Mouse (Mus musculus) liver, embryonic 13.5 days (tissue): ENCODE results near the gene Cbr3. TPM values are rescaled to one million over a fixed set of nuclear protein-coding genes. Genes with fewer than 3 reads are reported as not detected.

ENCODE experiments used
- ATAC-seq: fragments of 200-750 bp; cut with Nextera tagmentation; 2 replicates; pipeline ENCODE4 v1.8.0; 2017; ENCODE audit warnings: low read depth, mild to moderate bottlenecking, moderate number of reproducible peaks, moderate library complexity
- DNase-seq: peaks from one replicate; pipeline ENCODE4 v3.0.0; 2022
- H3K27ac ChIP-seq: fragments of 300-500 bp; sonication (generic); 2 replicates; pipeline ENCODE4 v1.5.1; 2015; ENCODE audit warnings: moderate library complexity, mild to moderate bottlenecking, inconsistent platforms
- H3K27me3 ChIP-seq: fragments of 300-500 bp; sonication (generic); 2 replicates; pipeline ENCODE4 v1.6.1; 2015; ENCODE audit warnings: mild to moderate bottlenecking, inconsistent platforms
- H3K36me3 ChIP-seq: fragments of 300-500 bp; sonication (generic); 2 replicates; pipeline ENCODE4 v1.6.1; 2015; ENCODE audit warnings: mild to moderate bottlenecking, inconsistent platforms
- H3K4me1 ChIP-seq: fragments of 300-500 bp; sonication (generic); replicated peaks from 2 replicates; pipeline ENCODE4 v1.6.1; 2015; ENCODE audit warnings: inconsistent platforms
- H3K4me2 ChIP-seq: fragments of 300-500 bp; sonication (generic); 2 replicates; pipeline ENCODE4 v1.6.1; 2015; ENCODE audit warnings: inconsistent platforms, mild to moderate bottlenecking, moderate library complexity
- H3K4me3 ChIP-seq: fragments of 300-500 bp; sonication (generic); replicated peaks from 2 replicates; pipeline ENCODE4 v1.5.1; 2015; ENCODE audit warnings: mild to moderate bottlenecking, inconsistent platforms
- H3K9ac ChIP-seq: fragments of 300-500 bp; sonication (generic); 2 replicates; pipeline ENCODE4 v1.6.1; 2015; ENCODE audit warnings: mild to moderate bottlenecking, inconsistent platforms
- H3K9me3 ChIP-seq: fragments of 300-500 bp; sonication (generic); replicated peaks from 2 replicates; pipeline ENCODE4 v1.6.1; 2016; ENCODE audit warnings: inconsistent platforms
- WGBS: fragments of 180-500 bp; shearing (Covaris S2); methylation state at CpG from one replicate; pipeline ENCODE4 v1.1.7; 2015; ENCODE audit not compliant: insufficient replicate concordance; 5-methylcytosine and 5-hydroxymethylcytosine counted together
- polyA plus RNA-seq: library from polyadenylated mRNA; unstranded; fragments of >200 nt; fragmentation: Nextera tagmentation; extraction: Ambion mirVana; gene quantifications from 2 replicates; pipeline ENCODE4 v1.2.1, GENCODE M21; 2015

The Cbr3 gene
- polyA plus RNA-seq, 1 experiment from 2014 or later = 0.16 TPM

DNA sequence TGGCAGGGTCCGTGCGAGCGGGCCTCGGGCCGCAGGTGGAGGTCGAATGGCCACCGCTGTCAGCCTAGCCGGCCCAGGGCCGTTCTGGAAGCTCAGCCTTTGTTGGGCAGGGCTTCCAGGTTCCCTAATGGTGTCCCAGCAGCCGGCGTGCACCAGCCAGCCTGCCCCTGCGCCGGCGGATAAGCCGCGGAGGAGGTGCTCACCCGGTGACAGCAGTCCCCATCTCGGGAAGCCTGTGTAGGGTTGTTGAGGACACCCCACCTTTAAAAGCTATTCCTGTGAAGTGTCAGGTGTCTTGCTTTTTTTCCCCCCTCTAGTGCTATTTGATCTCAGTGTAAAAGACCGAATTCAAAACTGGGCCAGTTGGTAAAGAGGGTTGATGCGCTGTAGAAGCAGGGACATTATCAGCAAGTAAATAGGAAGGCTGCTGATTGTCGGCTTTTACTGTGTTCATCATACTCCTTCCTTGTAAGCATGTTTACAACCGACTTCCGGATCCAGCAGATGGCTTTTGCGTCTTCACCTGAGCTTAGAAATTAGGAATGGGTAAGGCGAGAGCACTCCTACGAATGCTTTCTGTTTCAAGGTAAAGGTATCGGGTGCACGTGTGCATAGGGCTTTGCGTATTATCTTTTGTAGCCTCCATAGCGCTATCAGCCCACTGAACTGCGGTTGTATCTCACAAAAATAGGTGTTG is 29.3 kb downstream of the Cbr3 start:
- peak; percentile 55 for ATAC-seq
- WGBS = 5% methylated on average over 31 of the region's 31 CpGs
- no peaks in the 10 kb centered on the region for H3K27me3 ChIP-seq
- H3K9me3 ChIP-seq = no peaks in the 10 kb centered on the region
- DNase-seq = peak; percentile 61
- H3K4me1 ChIP-seq = peaks cover 52% of the 10 kb centered on the region
- peak overlapping the region; percentile 100 for H3K4me2 ChIP-seq
- peak overlapping the region; percentile 91 for H3K27ac ChIP-seq
- H3K4me3 ChIP-seq = peak overlapping the region; percentile 81
- H3K9ac ChIP-seq = peak overlapping the region; percentile 96
- H3K36me3 ChIP-seq = no peaks in the 10 kb centered on the region

DNA sequence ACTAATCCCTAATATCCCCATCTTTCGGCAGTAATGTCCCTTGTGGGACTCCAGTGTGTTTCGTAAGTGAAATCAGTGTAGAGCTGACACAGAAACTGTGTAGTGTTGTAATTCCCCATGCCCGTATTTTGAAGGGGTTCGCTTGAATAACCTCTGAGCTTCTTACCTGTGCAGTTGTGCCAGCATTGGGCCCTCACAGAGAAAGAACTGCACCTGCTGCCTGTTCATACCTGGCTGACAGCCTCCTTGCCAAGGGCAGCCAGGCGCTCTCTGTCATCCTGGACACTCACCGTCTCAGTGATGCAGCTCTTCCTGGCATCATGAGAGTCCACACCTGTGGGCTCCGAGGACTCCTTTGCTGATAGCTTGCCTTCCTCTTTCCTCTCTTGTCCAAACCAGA is 30.0 kb downstream of the Cbr3 start:
- ATAC-seq (no peak), DNase-seq (no peak)
- Histone ChIP-seq H3K27ac (0 out of 2 replicates have a peak overlapping the region, but pooled peaks have one; percentile 91), H3K4me2 (peak overlapping the region; percentile 100), H3K9me3 (no peaks in the 10 kb centered on the region), H3K4me1 (peaks cover 58% of the 10 kb centered on the region), H3K9ac (peak overlapping the region; percentile 96), H3K4me3 (peak overlapping the region; percentile 81), H3K36me3 (no peaks in the 10 kb centered on the region), H3K27me3 (no peaks in the 10 kb centered on the region)
- WGBS = 65% methylated on average over 7 of the region's 7 CpGs

DNA sequence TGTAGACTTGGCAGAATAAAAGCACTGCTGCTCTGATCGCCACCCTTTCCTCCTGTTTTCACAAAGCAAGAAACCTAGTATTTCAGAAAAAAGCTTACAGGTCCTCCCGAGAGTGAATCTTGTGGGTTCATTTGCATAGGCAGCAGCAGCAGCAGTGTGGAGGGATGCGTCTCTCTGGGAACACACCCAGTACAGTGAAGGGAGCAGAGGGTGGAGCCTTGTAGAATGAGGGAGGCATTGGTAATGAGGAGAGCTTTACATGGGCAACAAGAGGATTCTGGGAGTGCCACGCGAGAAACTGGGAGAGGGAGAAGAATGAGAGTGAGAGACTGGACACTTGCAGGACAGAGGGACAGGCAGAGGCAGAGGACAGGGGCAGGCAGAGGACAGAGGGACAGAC is 31.4 kb downstream of the Cbr3 start:
- DNase-seq (peak; percentile 26), ATAC-seq (no peak)
- Histone ChIP-seq H3K9me3 (no peaks in the 10 kb centered on the region), H3K36me3 (0 out of 2 replicates have a peak, but pooled peaks cover 5% of the 10 kb centered on the region), H3K9ac (no peak overlapping the region; the same call in 1 of the 2 replicates), H3K4me3 (no peak overlapping the region), H3K4me1 (peaks cover 60% of the 10 kb centered on the region), H3K27ac (peak overlapping the region; percentile 19; the same call in 1 of the 2 replicates), H3K4me2 (peak overlapping the region; percentile 15), H3K27me3 (no peaks in the 10 kb centered on the region)
- WGBS = 26% methylated on average over 5 of the region's 5 CpGs

DNA sequence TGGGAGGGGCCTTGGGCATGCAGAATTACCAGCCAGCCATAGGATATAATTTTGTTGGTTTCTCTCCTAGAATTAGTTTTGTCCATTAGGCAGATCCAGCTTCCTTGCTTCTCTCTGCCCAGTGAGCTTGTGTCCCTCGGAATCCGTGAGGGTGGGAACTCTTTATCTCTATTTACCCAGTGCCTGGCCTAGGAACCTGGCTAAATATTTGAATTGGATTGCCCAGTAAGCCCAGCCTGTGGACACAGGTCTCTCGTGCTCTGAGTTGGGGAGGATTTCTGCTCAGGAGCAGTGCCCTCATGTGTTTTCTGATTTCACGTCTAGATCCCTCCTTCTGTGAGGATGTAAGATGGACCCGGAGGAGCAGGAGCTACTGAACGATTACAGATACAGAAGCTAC is 32.8 kb downstream of the Cbr3 start:
- peaks cover 60% of the 10 kb centered on the region for H3K4me1 ChIP-seq
- WGBS = 61% methylated on average over 6 of the region's 6 CpGs
- H3K27ac ChIP-seq = peak overlapping the region; percentile 76; the same call in 1 of the 2 replicates
- H3K4me2 ChIP-seq = peak overlapping the region; percentile 40
- 0 out of 2 replicates have a peak overlapping the region, but pooled peaks have one; percentile 23 for H3K9ac ChIP-seq
- no peaks in the 10 kb centered on the region for H3K27me3 ChIP-seq
- 0 out of 2 replicates have a peak, but pooled peaks cover 5% of the 10 kb centered on the region for H3K36me3 ChIP-seq
- ATAC-seq (no peak), DNase-seq (no peak)
- H3K9me3 ChIP-seq = no peaks in the 10 kb centered on the region
- peak overlapping the region; percentile 28 for H3K4me3 ChIP-seq

DNA sequence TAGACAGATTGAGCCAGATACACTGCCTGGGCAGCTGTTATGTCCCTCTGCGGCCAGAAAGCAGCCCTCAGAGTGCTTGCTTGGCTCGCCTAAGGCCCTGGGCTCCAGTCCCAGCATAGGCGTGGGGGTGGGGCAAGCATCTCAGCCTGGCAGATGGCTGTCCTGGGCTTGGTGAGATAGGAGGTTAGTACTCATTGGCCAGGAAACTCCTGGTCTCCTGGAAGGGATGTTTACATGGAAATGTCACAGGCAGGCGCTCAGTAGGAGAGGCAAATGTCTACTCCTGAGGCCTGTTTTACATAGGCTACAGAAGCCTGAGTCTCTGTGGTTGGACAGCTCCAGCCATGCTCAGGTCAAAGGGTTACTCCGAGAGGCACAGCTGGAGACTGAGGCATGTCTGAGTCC is 34.3 kb downstream of the Cbr3 start:
- WGBS = 35% methylated on average over 5 of the region's 5 CpGs
- ATAC-seq = peak; percentile 83
- H3K9ac ChIP-seq = peak overlapping the region; percentile 42
- H3K9me3 ChIP-seq = no peaks in the 10 kb centered on the region
- H3K4me2 ChIP-seq = peak overlapping the region; percentile 40; the same call in 1 of the 2 replicates
- no peak overlapping the region for H3K4me3 ChIP-seq
- no peaks in the 10 kb centered on the region for H3K27me3 ChIP-seq
- peak; percentile 61 for DNase-seq
- peak overlapping the region; percentile 76 for H3K27ac ChIP-seq
- 0 out of 2 replicates have a peak, but pooled peaks cover 5% of the 10 kb centered on the region for H3K36me3 ChIP-seq
- peaks cover 68% of the 10 kb centered on the region for H3K4me1 ChIP-seq

DNA sequence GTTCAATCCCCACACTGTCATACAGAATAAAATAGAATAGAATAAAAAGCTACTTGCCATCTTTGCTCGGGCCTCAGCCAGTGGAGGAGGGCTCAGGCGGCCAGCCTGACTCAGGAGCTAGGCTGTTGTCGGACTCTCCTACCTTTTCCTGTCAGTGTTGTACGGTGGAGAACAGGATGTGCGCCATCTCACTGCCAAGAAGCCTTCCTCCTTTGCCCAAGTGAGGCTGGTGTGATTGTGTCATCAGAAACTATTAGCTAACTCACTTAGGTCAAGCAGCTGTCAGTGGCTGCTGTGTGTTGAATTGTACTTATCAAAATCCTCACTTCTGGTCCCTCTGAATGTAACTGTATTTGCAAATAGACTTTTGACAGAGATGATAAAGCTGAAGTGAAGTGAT is 38.8 kb downstream of the Cbr3 start:
- H3K4me3 ChIP-seq = no peak overlapping the region
- H3K9ac ChIP-seq = no peak overlapping the region
- ATAC-seq (no peak), DNase-seq (no peak)
- H3K4me2 ChIP-seq = no peak overlapping the region
- WGBS = 55% methylated on average over 5 of the region's 5 CpGs
- H3K4me1 ChIP-seq = peaks cover 41% of the 10 kb centered on the region
- H3K9me3 ChIP-seq = no peaks in the 10 kb centered on the region
- H3K36me3 ChIP-seq = 0 out of 2 replicates have a peak, but pooled peaks cover 5% of the 10 kb centered on the region
- H3K27ac ChIP-seq = no peak overlapping the region
- H3K27me3 ChIP-seq = no peaks in the 10 kb centered on the region

DNA sequence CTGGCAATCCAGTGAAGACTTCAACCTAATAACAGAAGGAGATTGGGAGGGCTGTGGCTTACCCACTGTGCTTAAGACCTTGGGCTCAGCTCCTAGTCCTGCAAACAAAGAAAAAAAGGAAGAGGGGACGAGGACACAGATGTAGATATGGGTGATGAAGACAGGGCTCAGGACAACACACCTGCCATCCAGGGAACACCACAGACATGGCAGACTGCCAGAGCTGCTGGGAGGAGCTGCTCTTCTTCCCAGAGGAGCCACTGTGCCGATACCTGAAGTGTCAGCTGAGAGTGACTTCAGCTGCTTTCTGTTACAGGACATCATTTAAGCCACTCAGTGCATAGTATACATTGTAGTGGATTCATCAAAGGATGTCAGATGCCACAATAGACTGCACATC is 39.5 kb downstream of the Cbr3 start:
- Histone ChIP-seq H3K4me1 (peaks cover 37% of the 10 kb centered on the region), H3K27ac (no peak overlapping the region), H3K4me3 (no peak overlapping the region), H3K9me3 (no peaks in the 10 kb centered on the region), H3K9ac (no peak overlapping the region), H3K4me2 (no peak overlapping the region), H3K36me3 (0 out of 2 replicates have a peak, but pooled peaks cover 5% of the 10 kb centered on the region), H3K27me3 (no peaks in the 10 kb centered on the region)
- no peak for ATAC-seq
- no peak for DNase-seq
- WGBS = 50% methylated on average over 2 of the region's 2 CpGs

DNA sequence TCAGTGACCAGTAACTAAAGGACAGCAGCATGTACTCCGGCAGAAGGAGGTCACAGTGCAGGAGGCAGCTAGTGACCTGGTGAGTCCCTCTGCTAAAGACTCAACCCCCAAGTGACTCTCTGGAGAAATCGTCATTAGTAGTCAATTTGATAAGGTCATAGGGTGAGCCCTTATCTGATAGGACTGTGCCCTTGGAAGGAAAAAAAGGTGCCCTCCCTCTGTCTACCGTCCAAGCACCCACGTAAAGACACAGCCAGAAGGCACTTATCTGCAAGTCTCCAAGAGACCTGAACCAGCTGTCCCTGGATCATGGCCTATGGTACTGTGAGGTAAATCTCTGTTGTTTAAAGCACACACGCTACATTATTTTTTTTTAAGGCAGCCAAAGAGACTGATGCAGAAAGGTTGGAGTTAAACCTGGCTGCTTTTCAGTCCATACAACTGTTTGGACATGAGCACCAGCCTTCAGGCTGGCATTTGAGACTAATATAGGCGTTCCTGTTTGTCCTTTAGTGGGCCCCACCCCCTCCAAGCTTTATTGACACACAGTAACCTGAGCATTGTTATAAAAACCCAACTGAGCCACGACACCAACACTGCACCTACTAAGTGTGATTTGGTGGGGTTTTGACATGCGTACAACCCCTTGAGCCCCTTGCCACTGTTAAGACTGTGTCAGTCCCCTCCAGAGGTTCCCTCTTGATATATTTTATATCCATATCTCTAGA is 42.6 kb downstream of the Cbr3 start:
- H3K9me3 ChIP-seq = no peaks in the 10 kb centered on the region
- H3K27me3 ChIP-seq = no peaks in the 10 kb centered on the region
- WGBS = 58% methylated on average over 8 of the region's 8 CpGs
- H3K4me2 ChIP-seq = no peak overlapping the region
- H3K36me3 ChIP-seq = no peaks in the 10 kb centered on the region
- DNase-seq (no peak), ATAC-seq (no peak)
- H3K27ac ChIP-seq = 0 out of 2 replicates have a peak overlapping the region, but pooled peaks have one; percentile 5
- H3K4me3 ChIP-seq = no peak overlapping the region
- H3K9ac ChIP-seq = no peak overlapping the region
- peaks cover 47% of the 10 kb centered on the region for H3K4me1 ChIP-seq

DNA sequence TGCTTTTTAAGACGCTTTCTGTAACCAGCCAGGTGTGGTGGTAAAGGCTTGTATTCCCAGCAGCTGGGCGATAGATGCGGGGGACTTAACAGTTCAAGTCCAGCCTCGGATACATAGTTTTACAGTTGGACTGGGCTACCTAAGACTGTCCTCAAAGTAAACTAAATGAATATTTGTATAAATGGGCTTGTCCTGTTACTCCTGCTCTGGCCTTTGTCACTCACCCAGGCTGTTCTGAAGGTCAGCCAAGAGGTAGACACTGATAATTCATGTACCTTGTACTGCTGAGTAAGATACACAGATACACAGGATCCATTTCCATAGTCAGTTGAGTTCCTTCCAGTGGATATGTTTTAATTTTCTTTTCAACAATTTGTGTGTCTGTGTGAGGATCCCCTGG is 43.2 kb downstream of the Cbr3 start:
- Histone ChIP-seq H3K4me3 (no peak overlapping the region), H3K9me3 (no peaks in the 10 kb centered on the region), H3K36me3 (no peaks in the 10 kb centered on the region), H3K27me3 (no peaks in the 10 kb centered on the region), H3K27ac (0 out of 2 replicates have a peak overlapping the region, but pooled peaks have one; percentile 5), H3K4me1 (peaks cover 50% of the 10 kb centered on the region), H3K9ac (no peak overlapping the region), H3K4me2 (no peak overlapping the region)
- 75% methylated on average over 4 of the region's 4 CpGs for WGBS
- DNase-seq = no peak
- peak; percentile 40; the same call in 1 of the 2 replicates for ATAC-seq

DNA sequence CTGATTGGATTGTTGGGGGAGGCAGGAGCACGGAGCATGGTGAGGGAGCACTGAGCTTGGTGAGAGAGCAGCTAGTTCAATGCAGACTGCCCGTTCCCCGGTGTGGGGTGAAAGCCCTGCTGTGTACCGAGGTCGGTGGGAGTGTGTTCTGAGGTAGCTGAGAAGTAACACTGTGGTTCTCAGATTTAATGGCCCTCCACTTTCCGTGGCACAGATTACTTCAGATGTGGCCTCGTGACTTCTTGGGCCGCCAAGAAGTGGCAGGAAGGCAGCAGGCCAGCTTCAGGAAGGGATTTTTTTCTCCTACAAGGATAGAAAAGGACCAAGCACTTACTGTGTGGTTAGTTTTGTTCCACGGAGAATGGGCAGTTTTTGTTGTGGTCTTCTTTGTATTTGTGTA is 45.7 kb downstream of the Cbr3 start:
- ATAC-seq (no peak), DNase-seq (no peak)
- Histone ChIP-seq H3K9ac (no peak overlapping the region), H3K27ac (no peak overlapping the region), H3K4me1 (peaks cover 55% of the 10 kb centered on the region), H3K9me3 (no peaks in the 10 kb centered on the region), H3K36me3 (no peaks in the 10 kb centered on the region; the same call in 1 of the 2 replicates), H3K4me3 (no peak overlapping the region), H3K4me2 (no peak overlapping the region), H3K27me3 (no peaks in the 10 kb centered on the region)
- WGBS = 66% methylated on average over 9 of the region's 9 CpGs
